Mouse (Mus musculus): ENCODE measurements around the gene Ifrd2.

The Ifrd2 gene

DNA sequence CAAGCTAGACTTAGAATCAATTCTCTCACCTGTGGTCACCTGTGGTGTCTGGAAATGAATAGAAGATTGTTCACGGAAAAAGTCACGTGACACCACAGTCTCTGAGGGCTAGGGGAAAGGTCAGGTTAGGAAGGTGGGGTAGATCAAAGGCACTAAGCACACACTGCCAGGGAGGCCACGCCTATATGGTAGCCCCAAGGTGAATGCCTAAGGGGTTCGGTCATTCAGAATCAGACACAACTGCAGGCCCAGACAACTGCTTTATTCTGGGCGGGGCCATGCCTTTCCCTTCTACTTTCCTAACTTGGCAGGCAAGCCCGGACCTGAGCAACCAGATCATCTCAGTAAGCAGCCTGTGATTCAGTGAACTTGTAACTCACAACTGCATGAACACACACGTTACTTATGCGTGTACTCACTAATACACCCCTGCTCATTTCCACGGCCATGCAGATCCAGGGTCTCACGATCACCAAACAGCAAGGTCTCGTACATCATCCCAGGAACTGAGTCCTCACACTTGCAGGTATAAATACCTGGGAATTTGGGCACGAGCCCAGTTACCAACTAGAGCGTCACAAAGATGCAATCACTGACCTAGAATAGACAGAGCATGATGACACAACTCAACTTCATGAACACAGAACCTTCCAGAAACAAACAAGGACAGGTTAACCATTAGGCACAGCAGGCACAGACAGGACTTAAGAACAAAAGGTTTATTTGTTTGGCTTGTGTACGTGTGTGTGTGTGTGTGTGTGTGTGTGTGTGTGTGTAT is 11.7 kb upstream of the Ifrd2 start:
- no peak for DNase-seq (ENCODE audit: low read depth, low spot score)

DNA sequence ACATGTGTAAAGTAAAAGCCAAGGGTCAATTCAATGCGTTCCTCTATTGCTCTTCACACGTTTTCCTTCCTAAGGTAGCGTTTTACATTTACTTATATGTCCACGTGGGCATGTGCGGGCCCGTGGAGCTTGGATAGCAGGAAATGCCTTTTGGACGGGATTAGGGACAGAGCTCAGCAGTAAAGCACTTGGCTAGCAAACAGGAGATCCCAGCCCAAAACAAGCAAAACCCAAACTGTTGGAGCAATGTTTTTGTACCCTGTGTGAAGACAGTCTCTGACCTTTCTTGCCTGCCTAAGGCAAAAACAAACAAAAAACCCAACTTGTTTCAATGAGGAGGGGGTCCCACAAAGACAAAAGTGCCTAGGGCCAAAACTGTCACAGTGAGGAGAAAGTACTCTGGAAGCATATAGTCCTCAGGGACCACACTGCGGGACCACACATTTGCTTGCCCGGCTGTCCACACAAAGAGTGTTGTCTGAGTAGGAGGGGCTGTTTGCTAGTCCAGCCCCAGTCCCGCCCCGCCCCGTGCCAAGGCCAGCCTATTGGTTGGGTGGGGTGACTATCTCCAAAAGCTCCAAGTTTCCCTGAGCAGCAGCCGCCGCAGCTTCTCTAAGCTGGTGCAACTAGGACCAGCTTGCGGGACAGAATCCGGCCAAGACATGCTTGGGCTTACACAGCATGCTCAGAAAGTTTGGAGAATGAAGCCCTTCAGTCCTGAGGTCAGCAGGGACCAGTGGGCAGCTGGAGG is 10.9 kb upstream of the Ifrd2 start, which contains the start of gene Hyal1:
Gene Hyal1 (plus strand): TSS at position 571 of the 751 bp plus-strand sequence.
- no peak for DNase-seq (ENCODE audit: low read depth, low spot score)

DNA sequence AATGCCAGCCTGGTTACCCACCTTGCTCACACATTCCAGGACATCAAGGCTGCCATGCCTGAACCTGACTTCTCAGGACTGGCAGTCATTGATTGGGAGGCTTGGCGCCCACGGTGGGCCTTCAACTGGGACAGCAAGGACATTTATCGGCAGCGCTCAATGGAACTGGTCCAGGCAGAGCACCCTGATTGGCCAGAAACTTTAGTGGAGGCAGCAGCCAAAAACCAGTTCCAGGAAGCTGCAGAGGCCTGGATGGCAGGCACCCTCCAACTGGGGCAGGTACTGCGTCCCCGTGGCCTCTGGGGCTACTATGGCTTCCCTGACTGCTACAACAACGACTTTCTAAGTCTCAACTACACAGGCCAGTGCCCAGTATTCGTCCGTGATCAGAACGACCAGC is 9.6 kb upstream of the Ifrd2 start:
- no peak for DNase-seq (ENCODE audit: low read depth, low spot score)

DNA sequence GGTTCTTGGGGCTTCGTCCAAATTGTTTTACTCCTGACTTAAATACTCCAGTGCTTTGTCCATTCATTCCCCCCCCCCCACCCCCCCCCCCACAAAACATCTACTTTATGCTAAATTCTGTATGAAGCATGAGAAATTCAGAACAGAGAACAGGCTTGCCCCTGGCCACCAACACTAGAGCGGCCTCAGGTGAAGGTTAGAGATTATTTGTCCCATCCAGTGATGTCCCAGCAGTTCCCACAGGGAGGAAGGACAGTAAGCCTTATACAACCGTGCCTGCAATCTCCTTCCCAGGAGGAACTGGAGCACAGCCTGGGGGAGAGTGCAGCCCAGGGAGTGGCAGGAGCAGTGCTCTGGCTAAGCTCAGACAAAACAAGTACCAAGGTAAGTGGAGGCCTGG is 8.9 kb upstream of the Ifrd2 start, which contains the start of gene Naa80:
Gene Naa80 (plus strand): TSS at position 301 of the 400 bp plus-strand sequence.
- no peak for DNase-seq (ENCODE audit: low read depth, low spot score)

DNA sequence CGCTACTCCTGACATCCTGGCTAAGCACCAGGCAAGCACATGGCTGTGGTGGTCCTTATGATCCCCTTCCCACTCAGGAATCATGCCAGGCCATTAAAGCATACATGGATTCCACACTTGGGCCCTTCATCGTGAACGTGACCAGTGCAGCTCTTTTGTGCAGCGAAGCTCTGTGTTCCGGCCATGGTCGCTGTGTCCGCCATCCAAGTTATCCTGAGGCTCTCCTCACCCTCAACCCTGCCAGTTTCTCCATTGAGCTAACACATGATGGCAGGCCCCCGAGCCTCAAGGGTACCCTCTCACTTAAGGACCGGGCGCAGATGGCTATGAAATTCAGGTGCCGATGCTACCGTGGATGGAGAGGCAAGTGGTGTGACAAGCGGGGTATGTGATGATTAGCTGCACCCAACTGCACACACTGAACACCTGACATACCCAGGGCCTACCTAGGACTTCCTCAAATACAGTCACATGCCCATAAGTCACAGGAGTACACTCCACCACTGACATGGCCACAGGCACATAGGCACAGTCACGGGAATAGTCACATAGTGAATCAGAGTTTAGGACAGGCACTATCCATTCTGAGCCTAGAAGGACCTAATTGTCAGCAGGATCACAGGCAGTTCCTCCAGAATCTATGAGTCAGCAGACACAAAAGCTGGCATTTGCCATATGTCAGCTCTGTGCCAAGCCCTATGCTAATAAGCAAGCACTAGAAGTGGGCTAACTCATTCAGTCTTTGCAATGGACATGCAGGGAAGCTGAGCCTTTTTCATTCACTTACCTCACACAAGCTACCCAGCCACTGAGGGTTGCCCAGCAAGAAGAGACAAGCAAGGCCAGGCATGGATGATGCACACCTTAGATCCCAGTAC is 8.2 kb upstream of the Ifrd2 start:
- no peak for DNase-seq (ENCODE audit: low read depth, low spot score)

DNA sequence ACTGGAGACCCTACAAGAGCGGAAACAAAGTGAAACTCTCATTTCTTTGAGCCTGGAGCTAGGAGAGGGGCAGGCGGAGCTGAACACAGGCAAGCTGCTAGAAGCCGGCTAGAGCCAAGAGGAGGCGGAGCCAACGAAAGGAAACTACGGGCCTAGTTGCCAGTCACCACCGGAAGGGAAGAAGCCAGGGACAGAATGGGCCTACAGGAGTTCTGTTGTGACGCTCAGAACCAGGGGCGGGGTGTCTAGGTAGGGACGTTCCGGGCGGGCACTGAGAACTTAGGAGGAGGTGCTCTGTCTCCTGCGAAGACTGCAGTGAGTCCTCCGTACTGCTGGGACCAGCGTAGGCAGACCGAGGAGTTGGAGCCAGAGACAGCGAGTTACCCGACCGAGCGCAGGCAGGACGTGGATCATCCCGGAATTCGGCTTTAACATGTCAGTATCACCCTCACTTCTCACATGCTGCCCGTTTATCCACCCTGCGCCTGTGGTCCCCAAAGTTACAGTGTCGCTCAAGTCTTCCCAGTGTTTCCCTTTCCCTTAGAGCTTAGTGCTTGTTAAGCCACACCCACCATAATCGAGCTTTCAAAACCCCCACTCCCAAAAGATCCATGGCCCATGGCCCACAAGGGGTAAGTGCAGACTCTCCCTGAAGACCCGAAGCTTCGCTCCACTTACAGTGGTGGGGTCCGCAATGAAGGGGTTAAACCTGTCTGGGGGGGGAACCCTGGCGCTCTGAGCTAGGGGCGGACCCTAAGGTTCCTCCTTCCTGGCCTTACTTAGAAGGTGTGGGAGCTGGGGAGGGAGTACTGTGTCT is 6.7 kb upstream of the Ifrd2 start, which contains the start of gene Hyal3:
Gene Hyal3 (plus strand): TSS at position 318 of the 817 bp plus-strand sequence.
- DNase-seq (ENCODE audit: low read depth, low spot score): no peak

DNA sequence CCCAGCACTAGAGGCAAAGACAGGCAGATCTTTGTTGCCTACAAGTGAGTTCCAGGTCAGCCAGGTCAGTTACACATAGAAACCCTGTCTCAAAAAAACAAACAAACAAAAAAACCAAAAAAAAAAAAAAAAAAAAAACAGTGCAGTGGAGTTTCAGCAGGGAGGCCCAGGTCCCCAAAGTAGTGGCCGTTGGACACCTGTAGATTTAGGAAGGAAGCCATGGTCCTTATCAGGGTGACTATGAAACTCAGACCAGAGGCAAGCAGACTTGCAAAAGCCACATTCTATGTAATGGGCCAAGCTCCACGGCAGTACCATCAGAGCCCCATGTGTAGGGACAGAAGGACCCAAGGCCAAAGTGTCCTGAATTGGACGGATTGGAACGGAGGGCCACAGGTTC is 5.9 kb upstream of the Ifrd2 start:
- no peak for DNase-seq (ENCODE audit: low read depth, low spot score)

DNA sequence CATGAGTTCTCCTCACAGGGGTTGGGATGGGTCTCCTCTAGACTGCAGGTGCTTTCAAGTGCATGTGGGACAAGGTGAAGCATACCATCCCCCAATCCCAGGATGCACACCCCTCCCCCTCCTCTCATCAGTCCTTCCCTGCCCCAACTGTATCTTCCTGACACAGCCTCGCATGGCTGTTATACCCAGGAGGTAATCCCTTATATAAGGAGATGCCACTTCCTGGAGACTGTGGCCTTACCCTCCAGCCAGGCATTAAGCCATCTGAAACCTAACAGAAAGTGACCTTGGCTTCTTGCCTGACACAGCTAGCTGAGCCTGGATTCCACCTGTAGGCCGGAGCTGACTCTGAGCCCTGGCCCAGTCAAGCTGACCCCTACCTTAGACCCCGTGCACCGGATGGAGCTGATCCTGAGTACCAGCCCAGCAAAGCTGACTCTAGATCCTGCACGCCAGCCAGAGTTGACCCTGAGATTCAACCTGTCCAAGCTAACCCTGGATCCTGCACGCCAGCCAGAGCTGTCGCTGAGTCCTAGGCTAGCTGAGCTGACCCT is 4.9 kb upstream of the Ifrd2 start:
- DNase-seq (ENCODE audit: low read depth, low spot score): no peak

DNA sequence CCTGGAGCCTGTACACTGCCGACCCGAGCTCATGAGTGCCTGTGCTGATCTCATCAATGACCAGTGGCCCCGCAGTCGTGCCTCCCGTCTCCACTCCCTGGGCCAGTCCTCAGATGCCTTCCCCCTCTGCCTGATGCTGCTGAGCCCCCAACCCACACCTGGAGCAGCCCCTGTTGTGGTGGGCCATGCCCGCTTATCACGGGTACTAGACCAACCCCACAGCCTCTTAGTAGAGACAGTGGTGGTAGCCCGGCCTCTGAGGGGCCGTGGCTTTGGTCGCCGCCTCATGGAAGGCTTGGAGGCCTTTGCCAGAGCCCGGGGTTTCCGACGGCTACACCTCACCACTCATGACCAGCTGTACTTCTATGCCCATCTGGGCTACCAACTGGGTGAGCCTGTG is 4.3 kb upstream of the Ifrd2 start:
- DNase-seq (ENCODE audit: low read depth, low spot score): no peak

DNA sequence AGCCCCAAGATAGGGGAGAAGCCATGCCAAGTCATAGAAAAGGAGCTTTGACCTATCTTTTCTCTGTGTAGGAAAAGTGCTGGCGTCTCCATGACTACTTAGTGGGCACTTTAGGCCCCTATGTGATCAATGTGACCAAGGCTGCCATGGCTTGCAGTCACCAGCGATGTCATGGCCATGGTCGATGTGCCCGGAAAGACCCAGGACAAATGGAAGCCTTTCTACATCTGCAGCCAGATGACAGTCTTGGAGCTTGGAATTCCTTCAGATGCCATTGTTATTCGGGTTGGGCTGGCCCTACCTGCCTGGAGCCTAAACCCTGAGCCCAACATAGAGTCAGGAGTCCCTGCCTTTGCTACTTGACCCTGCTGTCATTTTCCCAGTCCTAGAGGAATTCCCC is 938 bp upstream of the Ifrd2 start:
- DNase-seq (ENCODE audit: low read depth, low spot score): no peak

DNA sequence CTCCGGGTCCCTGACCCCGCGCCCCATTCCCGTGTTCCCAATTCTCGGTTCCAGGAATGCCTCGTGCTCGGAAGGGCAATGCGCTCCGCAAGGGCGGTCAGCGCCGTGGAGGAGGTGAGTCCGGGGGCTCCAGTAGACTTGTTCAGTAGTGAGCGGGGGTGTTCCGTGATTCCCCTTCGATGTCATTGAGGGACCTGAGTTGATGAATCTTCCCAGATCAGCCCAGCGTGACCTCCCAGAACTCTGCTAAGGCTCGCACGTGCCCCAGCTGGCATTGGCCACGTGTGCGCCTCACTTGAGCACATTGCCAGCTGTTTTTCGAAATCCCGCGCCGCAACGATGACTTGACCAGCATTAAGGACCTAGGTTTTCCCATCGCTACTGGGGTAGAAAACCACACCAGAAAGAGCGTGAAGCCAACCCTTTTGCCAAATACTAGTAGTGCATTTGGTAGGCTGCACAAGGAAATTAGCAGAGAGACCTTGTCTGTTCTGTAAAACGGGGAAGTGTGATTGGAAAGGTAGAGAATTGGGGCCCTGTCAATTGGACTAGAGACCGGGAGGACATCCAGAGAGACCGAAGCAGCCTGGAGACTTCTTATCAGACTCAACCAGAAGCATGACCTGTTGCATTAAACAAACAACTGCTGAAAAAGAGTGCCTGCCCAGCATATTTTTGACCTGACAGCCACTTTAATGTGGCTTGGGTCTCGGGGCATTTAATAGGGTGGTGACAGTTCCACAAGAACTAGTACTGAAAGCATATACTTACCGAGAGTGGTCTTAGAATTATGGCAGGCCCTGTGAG is 594 bp downstream of the Ifrd2 start:
- DNase-seq (ENCODE audit: low read depth, low spot score): no peak

DNA sequence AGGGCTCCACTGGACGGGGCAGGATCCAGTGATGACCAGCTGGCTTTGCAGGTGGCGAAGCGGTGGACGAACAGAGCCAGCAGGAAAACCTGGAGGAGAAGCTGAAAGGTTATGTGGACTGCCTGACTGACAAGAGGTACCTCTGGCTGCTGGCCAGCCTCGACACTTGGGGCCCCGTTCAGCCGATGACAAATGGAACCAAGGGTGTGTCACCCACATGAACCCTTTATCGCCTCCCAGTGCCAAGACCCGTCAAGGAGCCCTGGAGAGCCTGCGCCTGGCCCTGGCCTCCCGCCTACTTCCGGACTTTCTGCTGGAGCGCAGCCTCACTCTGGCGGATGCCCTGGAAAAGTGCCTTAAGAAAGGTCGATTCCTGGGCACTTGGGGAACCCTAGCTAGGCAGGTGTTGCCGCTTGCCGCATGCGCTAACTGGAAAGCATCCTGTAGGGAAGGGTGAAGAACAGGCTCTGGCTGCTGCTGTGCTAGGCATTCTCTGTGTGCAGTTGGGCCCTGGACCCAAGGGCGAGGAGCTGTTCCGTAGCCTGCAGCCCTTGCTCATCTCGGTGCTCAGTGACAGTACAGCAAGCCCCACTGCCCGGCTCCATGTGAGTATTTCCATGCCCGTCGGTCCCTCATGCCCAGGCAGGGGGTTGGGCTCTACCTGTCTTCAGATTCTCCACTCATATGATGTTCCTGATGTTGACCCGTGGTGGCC is 2.8 kb downstream of the Ifrd2 start:
- no peak for DNase-seq (ENCODE audit: low read depth, low spot score)

DNA sequence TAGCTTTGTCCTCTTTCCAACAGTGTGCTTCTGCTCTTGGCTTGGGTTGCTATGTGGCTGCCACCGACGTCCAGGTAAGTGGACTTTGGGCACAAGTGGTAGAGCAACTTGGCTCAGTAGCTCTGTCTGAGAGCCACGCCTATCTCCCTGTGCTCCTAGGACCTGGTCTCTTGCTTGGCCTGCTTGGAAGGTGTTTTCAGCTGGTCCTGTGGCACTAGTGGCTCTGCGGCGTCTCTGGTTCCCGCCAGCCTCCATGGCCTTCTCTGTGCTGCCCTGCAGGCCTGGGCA is 3.3 kb downstream of the Ifrd2 start:
- no peak for DNase-seq (ENCODE audit: low read depth, low spot score)

DNA sequence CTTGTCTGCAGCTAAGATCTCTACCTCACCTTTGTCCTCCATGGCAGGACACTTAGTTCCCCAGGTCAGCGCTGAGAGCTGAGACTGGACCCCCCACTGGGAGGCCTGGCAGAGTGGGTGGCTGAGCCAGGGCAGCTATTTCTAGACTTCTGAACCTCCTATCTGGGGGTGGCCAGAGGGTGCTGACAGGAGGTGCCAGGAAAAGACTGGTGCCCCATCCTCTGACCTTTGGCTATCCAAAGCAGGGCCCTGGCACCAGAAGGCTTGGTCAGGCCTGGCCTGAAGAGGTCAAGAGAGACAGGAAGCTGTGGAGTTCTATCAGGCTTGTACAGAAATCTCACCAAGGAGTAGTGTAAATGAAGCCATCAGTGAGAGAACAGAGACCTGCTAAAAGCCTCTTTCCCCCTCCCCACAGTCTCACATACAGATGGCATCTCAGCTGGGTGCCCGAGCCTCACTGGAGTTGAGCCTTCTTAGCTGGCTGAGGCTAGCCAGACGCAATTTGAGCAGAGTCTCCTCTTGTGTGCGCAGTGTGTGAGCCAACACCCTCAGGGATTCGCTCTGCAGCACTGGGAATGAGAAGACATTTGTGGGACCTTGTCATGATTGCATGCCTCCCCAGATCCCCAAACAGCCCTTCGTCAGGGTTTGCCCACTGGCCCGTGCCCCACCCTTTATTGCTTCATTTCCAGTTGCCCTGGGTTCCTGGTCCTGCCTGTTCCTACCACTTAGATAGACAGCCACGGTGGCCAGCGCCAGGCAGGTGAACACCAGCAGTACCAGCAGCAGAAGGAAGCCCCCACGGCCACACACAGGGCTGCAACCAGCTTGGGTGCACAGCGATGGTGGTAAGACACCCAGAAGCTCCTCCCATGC is 5.9 kb downstream of the Ifrd2 start:
- DNase-seq (ENCODE audit: low read depth, low spot score): no peak

DNA sequence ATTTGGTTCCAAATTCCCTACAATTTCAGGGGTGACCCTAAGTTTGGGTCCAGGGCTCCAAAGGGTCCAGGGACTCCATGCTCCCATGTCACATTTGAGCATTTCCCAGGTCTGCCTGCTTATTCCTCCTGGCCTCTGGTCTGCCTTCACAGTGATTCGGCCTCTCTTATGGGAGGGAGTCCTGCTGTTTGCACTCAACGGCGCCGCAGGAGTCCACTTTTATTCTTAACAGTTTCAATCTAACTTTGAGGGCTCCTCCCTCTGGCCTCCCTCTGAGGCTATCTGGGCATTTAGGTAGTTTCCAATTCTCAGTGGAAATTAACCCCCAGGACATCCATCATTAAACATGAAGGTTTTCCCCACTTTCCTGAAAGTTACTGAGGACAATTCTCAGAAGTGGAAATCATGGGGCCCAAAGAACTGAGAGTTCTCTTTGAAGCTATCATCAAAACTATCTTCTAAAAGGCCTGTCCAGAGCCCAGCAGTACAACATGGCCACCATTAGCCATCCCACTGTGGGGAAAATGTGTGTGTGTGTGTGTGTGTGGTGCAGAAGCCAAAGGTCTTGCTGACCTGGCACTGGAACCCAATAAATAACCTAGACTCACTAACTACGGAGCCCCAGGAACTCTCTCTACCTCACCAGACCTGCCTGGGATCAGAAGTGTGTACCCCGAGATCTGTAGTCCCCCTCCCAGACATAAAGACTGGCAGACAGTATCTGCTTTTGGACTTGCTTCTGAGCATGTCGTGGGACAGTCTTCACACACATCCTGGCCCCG is 7.0 kb downstream of the Ifrd2 start:
- DNase-seq (ENCODE audit: low read depth, low spot score): no peak

DNA sequence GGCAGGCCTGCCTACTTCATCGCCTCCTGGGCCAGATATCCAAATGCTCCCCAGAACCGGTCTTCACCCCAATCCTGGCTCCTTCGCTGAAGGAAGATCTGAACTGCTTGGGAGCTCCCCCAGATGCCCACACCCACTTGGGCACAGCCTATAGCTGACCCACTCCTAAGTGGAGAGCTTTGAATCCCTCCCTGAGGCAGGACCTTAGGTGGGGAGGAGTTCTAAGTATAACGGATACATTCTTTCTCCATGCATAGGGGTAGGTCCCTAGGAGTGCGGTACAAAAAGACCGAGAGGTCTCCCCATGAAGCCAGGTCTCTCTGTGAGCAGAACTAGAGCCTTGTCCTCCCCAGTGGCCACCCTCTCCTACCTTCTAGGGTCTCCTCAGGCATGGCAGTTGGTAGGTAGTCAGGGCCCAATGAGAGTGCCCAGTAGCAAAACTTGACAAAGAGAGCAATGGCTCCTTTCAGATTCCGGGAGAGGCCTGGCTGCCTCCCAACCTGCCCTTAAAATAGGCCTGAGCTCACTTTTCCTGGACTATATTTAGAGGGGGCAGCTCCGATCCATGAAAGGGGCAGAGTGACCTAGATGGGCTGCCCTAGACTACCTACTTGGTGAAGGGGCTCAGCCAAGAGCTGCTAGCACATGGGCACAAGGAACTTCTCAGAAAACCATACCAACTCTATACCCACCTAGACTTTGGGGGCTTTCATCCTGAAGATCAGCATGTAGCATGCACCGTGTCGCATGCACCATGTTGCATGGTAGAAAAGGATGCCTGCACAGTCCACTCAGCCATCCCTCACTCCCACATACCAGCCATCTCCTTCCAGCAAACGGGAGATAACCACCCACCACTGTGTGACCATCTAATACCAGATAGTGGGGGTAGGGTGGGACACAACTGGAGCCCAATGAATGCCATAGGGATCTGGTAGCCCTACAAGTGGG is 9.5 kb downstream of the Ifrd2 start:
- no peak for DNase-seq (ENCODE audit: low read depth, low spot score)

DNA sequence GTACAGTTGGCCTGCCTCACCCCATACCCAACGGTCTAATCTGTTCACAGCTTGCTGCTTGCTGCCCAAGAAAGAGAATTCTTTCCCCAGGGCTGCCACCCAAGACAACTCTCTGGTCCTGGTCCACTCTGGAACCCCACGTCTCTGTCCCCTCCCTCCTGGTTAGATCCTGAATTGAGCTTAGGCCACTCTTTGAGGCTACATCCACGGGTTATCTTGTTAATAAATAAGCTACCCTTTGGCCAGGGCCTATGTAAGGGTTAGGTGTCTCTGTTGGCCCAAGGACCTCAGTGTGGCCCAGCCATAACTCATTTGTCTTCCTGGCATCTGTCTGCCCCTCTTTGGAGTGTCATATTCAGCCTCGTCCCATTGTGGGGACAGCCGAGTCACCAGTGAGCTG is 10.9 kb downstream of the Ifrd2 start:
- no peak for DNase-seq (ENCODE audit: low read depth, low spot score)
